Mouse (Mus musculus): ENCODE results near the gene Slc9a9.

Gene Slc9a9

DNA sequence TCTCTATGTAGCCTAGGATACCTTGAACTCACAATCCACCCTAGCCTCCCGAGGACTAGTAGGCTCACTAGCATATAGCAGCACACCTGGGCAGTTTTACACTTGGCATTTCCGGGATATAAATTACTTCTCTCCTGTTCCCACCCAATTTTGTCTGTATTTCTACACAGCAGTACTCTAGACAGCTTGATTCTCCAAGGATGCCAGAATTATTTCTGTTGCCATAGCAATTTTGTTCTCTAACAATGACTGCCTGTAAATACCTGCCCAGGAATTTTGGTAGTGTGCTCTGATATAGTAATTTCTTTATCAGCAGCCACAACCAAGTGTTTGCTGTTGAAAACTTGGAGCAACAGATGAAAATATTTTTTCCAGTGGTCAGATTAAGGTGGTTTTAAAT, 16.7 kb downstream of the Slc9a9 start:
- DNase-seq, result no peak

DNA sequence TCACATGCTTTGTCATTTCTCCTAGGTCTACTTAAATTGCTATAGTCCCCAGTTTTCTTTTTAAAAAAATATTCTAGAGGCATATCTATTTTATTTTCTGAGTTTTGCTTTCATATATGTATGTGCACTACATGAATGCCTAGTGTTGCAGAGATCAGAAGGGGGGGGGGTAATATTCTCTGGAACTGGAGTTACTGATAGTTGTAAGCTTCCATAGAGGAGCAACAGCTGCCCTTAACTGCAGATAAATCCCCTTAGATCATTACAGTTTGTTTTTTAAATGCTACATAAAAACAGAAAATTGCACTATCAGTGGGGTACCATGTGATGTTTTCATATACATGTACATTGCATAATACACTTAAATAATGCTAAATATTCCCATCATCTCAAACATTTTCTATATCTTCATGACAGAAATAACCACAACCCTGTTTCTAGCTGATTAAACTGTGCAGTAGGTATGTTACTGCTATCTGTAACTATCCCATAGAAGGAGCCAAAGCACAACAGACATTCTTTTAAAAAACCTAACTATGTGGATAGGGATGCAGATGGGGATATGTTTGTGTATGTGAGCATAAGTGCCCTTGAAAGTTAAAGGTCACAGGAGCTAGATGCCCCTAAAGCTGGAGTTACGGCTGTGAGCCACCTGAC, 17.6 kb downstream of the Slc9a9 start:
- DNase-seq, result no peak

DNA sequence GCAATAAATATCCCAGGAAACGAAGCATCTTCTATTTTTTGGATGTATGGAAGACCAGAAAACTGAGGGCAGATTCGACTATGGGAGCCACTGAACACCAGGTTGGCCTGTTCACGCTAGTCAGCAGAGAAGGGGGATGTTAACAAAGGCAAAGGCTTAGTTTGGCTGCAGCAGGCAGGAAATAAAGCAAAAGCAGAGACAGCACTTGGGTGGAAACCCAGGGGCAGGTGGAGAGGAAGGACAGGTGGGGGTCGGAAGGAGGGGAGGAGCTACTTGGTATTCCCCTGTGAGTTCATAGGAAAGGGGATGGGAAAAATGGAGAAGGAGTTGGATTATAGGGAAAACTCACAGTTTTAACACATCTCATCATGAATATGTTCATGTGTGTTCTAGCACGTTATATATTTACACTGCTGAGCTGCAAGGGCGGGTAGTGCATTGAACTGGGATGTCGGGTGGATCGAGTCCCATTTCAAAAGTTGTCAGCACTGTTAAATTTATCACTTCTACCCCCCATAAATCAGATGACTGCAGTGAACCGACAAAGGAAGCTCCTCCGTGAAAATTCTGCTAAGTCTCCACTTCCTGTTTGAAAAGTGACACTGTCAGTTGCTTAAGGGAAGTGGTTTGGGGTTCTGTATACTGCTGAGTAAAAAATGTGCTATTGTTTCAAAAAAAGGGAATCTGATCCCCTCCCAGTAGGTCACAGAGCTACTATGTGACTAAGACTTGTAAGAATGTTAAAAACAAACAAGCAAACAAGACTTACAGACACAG, 21.8 kb downstream of the Slc9a9 start:
- DNase-seq, result peak; percentile 60

- DNase-seq, result no peak
Observed at GRCm38 (mm10) chr9:94692122-94692521, 22.4 kb downstream of the Slc9a9 start.

DNA sequence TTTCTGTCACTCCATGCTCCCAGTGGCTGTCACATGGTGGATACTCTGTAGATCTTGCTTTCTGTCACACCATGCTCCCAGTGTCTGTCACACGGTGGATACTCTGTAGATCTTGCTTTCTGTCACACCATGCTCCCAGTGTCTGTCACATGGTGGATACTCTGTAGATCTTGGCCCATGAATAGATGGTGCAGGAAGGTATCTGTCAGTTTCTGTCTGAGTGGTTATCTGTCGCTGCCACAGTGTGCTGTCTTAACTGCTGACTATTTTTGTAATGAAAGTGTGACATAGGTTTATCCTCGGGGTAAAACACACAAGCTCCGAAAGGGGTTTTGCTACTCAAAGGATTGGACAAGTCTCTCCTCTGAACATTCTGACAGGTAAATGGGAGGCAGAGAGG, 24.5 kb downstream of the Slc9a9 start:
- no peak for DNase-seq

GRCm38 (mm10) chr9:94694983-94695382, 25.3 kb downstream of the Slc9a9 start:
- DNase-seq, result no peak

- peak; percentile 28 for DNase-seq
Observed at GRCm38 (mm10) chr9:94696539-94697079, 26.9 kb downstream of the Slc9a9 start.

GRCm38 (mm10) chr9:94698175-94698574, 28.5 kb downstream of the Slc9a9 start:
- DNase-seq, result no peak

DNA sequence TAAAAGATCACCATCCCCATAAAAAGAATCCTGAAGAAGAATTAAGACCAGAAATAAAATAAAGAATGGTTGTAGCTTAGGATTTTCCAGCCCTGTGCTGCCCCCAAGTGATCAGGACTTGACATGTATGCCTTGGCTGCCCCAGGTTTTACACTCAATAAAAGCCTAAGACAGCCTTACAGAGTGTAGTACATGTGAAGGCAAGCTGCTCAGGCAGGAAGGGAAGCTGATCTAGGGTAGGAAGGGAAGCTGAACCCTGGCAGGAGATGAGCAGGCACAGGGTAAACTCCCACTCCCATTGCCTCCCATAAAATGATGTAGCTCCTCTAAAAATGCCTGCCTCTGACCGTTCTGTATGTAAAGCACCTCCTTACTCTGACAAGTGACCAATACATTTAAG, 30.8 kb downstream of the Slc9a9 start:
- peak; percentile 61 for DNase-seq

DNA sequence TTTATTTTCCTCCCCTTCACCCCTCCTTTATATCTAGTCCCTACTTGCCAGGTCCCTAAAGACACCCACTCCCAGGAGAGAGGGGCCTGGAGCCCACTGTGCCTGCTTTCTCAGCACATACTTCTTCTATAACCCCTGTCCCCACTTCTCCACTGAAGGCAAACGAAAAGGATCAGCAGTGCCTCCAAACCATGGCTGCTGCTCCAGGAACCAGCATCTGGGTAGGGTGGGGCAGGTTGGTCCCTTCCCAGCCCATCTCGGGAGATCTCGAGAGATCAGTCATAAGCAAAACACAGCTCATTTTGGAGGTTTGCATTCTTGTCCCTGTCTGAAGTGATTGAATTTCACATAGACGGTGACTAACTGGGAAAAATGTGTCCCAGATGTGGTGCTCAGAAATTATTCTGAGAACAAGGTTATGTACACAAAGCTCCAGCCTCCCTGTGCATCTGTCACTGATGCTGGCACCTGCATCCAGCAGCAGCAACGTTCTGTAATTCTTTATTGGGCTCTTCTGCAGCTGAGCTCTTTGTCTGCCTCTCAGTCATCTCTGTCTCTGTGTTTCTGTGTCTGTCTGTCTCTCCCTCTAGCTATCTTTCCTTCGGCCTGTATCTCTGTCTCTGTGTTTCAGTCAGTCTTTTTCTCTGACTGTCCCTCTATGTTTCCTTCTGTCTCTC, 31.6 kb downstream of the Slc9a9 start:
- no peak for DNase-seq

DNA sequence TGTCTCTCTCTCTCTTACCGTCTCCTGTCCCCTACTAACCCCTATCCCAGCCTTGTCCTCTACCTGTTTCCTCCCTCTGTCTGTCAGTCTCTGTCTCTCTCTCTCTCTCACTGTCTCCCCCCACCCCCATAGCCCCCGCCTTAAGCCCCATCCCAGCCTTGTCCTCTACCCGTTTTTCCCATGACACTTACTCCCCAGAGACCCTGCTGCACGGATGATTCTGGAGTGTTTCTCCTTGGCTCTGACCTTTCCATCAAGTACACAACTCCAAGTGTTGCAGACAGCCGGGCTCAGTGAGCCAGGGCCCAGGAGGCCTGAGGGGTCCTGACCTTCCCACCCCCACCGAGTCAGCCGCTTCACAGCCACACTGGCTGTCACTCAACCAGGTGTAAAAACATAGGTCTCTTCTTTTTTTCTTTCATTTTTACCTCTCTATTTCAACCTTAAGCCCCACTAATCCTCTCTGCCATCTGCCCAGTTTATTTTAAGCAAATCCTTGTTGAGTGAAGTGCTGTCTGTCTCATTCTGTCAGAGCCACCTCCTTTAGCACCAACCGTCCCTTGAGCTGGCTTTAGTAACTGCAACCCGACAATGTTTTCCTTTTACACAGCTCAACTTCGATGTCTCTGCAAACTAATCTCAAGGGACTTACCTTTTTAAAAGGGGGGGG, 32.4 kb downstream of the Slc9a9 start:
- DNase-seq, result no peak

DNA sequence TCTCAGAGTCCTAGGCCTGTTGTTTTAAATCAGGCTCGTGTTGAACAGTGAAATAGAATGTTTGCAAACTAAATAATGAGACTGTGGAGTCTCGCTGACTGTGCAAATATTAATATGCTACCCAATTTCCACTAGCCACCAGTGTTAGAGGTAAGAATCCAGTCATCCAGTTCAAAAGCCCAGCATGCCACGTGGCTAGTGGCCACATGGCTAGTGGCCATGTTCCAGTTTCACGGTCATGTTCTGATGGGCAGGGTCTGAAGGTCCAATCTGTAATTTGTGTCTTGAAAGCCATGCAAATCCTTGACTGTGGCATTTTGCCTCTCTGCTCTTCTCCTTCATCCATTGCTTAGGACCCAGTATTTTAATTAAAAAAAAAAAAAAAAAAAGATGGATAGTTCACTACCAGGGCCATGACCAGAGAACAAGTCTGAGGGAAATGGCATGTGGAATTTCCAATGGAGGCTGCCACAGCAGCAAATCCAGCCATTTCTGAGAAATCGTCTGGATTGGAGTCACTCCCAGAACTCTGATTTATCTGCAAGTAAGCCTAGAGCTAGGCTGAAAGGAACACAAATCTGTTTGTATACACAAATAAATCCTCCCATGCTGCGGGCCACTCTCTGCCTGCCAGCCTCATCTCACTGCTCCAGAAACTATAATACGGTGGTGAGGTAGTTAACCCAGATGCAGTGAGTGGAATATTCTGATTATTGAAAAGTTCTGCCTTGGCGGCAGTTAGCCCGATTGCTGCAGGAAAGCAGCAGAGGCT, 35.5 kb downstream of the Slc9a9 start:
- no peak for DNase-seq

GRCm38 (mm10) chr9:94705758-94706026, 36.0 kb downstream of the Slc9a9 start:
- no peak for DNase-seq

DNA sequence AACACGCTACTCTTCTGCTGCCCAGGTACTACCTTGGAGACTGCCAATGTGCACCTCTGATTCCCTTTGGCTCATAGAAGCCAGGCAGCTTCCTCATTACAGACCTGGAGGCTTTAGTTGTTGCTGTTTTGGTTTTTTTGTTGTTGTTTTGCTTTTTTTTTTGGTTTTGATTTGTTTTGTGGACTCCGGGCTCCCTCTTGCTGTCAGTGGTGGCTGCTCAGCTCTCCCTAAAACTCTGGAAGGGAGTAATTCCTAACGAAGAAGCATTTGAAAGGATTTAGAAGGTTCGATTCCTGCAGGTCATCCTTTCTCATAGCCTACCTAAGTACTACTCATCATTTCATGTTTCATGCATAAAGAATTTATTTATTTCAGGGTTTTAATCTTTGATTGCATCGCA, 42.4 kb downstream of the Slc9a9 start:
- no peak for DNase-seq

DNA sequence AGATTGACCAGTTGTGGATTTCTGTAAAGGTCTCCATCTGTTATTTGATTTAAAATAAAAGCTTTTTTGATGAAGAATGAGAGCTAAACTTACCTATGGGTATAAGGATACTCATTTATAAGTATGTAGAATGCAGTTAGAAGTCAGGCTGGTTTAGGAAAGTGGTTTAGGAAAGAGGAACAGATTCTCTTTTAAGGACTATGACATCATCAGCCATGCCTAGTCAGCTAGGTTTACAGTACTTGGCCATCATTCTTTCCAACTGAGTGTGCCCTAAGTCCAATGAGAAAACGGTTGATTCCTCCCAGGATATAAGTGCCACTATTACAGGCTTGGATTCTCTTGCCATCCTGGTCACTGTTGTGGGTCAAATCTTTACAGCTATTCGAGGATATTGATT, 47.0 kb downstream of the Slc9a9 start:
- DNase-seq, result no peak

- DNase-seq, result no peak
Observed at GRCm38 (mm10) chr9:94723631-94724030, 53.9 kb downstream of the Slc9a9 start.

DNA sequence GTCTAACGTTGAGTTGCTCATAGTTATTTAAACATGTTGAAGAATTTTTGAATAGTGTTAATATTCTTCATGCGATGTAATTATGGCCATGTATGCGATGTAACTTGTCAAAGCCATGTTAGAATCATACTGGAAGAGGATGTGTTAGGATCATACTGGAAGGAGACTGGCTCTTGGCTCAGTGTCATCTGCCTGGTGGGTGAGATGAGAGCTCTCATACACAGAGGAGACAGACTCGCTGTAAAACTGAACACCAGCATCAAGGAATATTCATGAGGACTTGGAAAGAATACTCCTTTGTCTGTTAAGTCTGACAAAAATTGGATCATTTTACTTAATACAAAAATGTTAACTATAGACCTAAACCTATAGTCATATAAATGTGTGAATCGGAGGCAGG, 55.4 kb downstream of the Slc9a9 start:
- no peak for DNase-seq

GRCm38 (mm10) chr9:94727457-94727856, 57.7 kb downstream of the Slc9a9 start:
- peak; percentile 25 for DNase-seq

GRCm38 (mm10) chr9:94730396-94730795, 60.7 kb downstream of the Slc9a9 start:
- no peak for DNase-seq

DNA sequence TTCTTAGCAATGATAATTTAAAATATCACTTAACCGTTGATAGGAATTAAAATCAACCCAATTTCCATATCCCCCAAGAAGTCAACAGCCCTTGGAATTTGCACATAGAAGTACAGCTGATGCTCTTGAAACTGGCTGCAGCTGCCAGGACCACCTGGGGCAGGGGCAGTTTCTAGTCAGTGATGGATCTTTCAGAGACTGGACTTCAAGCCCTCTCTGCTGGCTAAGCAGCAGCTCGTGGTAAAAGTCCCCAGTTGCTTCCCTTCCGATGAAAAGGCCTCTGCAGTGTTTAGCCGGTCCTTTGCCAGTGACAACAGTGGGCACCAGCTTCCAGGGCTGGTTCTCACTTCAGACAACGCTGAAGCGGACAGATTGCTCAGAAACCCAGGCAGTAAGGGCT, 62.4 kb downstream of the Slc9a9 start:
- DNase-seq, result no peak

- DNase-seq, result no peak
Observed at GRCm38 (mm10) chr9:94732599-94733287, 63.0 kb downstream of the Slc9a9 start.

DNA sequence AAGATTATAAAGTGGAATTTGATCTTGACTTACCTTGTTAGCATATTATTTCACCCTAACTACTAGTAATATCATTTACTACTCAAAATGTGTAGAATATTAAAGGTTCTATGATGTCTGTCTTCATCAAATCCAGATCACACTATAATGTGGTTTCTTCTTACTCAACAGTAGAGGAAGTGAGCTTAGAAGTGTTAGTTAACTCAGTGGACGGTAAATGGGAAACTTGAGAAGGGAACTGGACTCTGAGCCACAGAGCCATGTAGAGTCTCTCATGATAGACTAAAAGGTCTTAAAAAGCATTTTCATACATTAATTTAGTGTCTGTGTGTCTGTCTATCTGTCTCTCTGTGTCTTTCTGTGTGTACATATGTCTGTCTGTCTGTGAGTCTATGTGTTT, 64.6 kb downstream of the Slc9a9 start:
- DNase-seq, result no peak
